Mouse (Mus musculus): ENCODE results near the gene Grin3a.
"Not testable (repeated sequence)": the region's sequence is repeated elsewhere in the genome, so short reads cannot be mapped to it uniquely, and the experiment has no call there.

DNA sequence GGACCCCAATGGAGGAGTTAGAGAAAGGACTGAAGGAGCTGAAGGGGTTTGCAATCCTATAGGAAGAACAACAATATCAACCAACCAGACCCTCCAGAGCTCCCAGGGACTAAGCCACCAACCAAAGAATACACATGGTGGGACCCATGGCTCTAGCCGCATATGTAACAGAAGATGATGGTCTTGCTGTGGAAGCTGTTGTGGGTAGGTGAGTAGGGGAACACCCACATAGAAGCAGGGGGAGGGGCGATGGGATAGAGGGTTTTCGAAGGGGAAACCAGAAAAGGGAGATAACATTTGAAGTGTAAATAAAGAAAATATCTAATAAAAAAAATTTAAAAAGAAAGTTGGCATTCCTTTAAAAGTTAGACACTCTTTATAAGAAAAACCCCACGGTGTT, 220.6 kb downstream of the Grin3a start:
- not testable (repeated sequence) for TF ChIP-seq CTCF, EP300 (IDR thresholded peaks at IDR 0.05; ENCODE audit: low read depth)
